Mouse (Mus musculus) cerebellum, adult (tissue): ENCODE data around the gene Rasa3.
A peak's percentile ranks its signal among the peaks of the same experiment; 100 is the strongest.

Experiments
- ATAC-seq: cut with Nextera tagmentation; 2 replicates; pipeline ENCODE4 v1.9.2; 2017; ENCODE audit warnings: mild to moderate bottlenecking, moderate library complexity, mixed read lengths; ENCODE audit not compliant: insufficient number of reproducible peaks, low FRiP score, low TSS enrichment

Gene Rasa3

GRCm38 (mm10) chr8:13624863-13625262 lies 52.5 kb downstream of the Rasa3 start:
- ATAC-seq, result peak; percentile 81

DNA sequence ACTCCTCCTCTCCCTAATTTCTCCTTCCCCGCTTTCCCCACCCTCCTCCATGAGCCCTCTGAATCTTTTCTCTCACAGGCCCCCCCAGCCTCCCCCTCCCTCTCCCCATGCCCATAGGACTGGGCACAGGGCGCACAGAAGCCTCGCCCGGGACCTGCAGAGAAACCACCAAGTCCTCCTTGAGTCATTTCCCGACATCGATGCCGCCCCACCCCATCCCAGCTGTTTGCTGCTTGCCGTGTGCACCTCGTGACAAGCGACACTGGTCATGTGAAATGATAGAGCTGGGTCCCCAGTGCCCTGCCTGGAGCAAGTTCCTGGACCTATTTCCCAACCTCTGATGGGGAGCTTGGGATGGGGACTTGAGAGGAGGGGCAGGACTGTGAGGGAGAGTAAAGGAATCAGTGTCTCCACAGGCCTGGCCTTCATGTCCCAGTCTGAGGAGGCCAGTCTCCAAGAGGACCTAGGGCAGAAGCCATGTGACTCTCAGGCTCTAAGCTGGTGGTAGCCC lies 53.4 kb downstream of the Rasa3 start:
- no peak for ATAC-seq

GRCm38 (mm10) chr8:13623038-13623750 lies 54.2 kb downstream of the Rasa3 start:
- ATAC-seq, result no peak

DNA sequence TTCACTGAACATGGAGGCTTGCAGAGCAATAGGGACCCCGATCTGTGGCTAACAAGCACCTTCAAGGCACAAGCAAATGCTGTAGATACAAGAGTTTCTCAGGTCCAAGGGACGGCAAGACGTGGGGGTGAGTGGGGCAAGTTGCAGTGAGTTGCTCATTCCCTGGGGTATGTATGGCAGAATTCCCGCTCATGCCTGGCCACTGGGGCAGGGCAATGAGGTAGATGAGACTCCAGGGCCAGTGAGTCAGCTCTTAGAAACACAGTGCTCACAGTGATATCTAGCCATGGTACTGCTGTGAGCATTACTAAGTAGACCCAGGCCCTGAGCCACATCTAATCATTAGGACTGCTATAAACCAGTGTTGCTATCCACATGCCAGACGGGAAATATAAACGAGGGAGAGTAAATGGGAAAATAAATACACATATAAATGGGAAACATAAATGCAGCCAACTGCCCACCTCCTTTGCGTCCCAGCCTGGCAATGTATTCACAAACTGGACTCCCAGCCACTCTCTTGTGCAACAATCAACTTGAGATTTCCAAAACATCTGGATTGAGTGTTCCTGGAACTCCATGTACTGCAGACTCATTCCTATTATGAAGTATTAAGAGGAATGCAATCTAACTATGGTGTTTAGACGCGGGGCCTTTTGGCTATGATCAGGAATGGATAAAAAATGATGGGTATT lies 57.0 kb downstream of the Rasa3 start:
- no peak for ATAC-seq

DNA sequence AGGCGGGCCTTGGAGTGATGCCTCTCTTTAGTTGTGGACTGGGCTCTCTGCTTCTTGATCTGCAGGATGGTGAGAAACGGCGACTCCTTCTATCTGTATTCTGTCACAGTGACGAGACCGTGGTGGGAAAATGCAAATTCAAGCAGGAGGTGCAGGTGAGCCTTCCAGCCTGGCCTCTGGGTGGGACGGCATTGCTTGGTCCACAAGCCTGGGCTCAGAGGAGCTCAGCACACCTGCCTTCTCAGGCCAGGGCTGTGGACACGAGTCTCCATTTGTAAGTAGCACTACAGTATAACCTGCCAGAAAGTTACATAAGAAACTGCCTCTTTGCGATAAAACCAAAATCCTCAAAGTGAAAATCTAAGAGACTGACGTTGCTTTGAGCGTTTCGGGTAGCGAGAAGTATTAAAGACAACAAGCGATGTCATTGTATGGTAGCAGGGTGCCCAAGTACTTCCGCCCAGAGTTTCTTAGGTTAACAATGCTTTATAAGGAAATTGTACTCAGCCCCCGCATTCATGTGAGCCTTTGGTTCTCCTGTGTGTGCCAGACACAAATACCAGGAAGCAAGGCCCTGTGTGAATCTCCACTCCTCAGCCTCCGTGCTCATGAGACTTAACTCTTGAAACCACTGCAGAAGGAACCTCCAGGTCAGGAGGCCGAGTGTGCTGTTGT lies 60.4 kb downstream of the Rasa3 start:
- ATAC-seq, result no peak

DNA sequence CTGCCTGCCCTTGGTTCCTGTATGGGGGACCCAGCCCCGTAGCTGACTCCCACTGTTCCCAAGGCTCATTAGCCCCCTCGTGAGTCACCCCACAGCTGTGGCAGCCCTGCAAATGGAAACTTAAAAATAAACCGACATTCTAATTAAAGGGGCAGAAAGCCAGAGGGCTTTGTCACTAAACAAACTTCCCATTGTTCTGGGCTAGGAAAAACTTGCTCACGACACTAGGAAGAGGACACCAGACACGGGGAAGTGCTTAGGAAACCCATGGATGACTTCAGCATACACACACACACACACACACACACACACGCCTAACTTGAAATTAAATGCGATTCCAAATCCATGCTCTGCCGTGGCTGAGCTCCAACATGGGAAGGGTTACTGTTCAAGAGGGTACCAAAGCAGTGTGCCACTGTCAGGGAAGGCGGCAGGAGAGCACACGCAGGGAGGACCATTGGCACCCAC lies 62.4 kb downstream of the Rasa3 start:
- no peak for ATAC-seq

- ATAC-seq, result no peak
Observed at GRCm38 (mm10) chr8:13614136-13614535, 63.3 kb downstream of the Rasa3 start.

DNA sequence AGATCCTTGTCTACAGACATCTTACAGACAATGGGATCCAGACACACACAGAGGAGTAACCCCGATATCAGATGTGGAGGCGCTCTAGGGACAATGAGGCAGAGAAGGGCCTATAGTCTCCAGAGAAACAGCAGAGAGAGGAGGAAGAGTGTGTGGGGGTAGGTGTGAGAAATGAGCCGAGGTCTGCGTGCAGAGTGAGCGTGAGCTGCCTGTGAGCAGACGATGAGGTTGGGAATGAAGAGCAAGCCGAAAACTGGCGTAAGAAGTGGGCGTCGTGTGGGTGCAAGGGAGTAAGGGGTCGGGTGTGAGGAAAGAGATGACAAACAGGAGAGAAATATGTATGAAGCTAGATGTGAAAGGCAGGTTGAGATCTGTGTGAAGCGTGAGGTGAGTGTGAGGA lies 65.7 kb downstream of the Rasa3 start:
- no peak for ATAC-seq

GRCm38 (mm10) chr8:13609971-13610370 lies 67.4 kb downstream of the Rasa3 start:
- ATAC-seq, result no peak; the same call in 1 of the 2 replicates

DNA sequence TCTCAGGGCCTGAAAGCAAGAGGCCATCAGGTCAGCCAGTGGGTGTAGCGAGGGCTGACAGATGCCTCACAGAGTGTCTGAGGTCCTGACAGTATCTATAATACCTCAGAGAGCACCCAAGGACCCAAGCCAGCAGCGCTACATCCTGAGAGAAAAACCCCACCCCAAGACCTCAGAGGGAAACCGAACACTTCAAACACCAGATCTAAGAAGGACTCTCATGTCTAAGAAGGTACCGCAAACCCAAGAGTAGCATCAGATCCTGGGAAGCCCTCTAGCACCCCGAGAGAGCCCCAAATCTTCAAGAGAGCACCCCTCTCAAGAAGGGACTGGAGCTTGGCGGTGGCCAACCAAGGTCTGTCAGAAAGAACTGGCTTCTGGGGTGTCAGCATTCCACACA lies 68.5 kb downstream of the Rasa3 start:
- ATAC-seq, result no peak

DNA sequence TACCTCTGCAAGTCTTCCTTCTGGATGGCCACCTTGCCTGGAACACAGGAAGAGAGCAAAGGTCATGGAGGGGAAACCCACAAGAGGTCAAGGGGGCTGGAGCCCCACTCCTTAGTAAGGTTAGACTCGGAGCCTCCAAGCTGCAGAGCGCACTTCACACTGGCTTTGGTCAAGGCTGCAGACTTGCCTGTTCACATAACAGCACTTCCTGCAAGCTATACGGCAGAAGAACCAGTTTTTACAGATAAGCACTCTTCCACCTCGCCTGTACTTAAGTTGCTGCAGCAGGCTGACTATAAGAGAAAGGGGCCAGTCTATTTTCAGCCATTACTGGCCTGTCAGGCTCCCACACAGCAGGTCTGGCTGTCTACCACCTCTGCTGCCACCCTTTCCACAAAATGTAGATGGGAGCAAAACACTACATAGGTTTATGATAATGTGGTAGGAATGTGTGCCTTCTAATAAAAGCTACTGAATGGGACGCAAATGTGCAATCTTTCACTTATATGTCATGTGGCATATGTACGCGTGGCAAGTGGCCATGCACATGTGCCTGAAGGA lies 71.4 kb downstream of the Rasa3 start:
- no peak for ATAC-seq

- ATAC-seq, result no peak
Observed at GRCm38 (mm10) chr8:13602621-13603020, 74.8 kb downstream of the Rasa3 start.

DNA sequence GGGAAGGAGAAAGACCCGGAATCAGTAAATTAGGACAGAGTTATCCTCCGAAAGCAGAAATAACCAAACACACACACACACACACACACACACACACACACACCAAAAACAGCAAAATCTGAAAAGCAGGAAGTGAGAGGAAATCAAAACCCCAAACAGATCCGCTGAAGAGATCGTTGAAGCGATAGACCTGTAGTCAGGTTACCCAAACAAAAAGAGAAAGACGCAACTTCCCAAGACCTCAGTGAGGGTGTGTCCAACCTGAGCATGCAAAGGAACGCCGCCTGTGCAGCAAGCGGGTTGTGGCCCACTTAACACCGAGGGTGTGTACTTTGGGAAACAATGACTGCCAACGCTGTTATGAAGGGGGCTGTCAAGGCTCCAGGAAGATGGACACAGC lies 76.2 kb downstream of the Rasa3 start:
- no peak for ATAC-seq

- ATAC-seq, result no peak
Observed at GRCm38 (mm10) chr8:13600716-13601115, 76.7 kb downstream of the Rasa3 start.

GRCm38 (mm10) chr8:13600204-13600603 lies 77.2 kb downstream of the Rasa3 start:
- ATAC-seq, result no peak

- ATAC-seq, result no peak
Observed at GRCm38 (mm10) chr8:13597777-13598176, 79.6 kb downstream of the Rasa3 start.

- ATAC-seq, result no peak
Observed at GRCm38 (mm10) chr8:13595861-13596260, 81.5 kb downstream of the Rasa3 start.

GRCm38 (mm10) chr8:13594884-13595323 lies 82.5 kb downstream of the Rasa3 start:
- ATAC-seq, result peak; percentile 94

- no peak for ATAC-seq
Observed at GRCm38 (mm10) chr8:13593340-13593739, 84.1 kb downstream of the Rasa3 start.

DNA sequence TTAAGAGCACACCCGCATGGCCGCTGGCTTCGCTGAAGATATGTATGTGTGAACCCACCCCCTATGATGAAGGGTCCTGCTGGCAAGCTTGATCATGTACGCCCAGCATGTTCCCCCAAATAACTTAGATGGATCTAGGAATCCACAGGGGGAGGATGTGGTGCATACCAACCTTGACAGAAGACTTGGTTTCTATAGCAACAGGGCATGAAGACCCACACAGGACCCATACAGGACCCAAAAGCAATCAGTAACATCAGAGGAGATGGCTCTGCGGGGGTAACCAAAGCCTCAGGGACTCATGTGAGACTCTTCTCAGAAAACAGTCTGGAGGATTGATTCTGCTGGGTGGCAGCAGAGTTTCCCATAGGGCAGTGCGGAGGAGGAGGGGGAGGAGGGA lies 86.2 kb downstream of the Rasa3 start:
- no peak for ATAC-seq

DNA sequence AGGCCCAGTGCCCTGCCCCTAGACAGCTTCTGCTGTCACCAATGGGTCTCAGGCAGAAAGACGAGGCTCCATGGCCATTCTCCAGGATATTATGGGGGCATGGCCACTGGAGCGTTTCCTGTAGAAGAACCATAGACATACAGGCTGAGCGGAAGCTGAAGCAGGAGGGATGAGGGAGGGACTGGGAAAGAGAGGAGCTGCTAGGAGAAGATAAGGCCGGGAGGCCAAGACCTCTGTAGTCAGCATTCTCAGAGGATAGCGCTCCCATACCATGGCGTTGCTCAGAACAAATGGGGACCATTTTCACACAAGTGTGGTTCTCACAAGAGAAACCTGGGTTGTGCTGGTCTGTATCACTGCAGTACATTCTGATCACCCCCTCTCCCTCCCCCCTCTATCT lies 88.3 kb downstream of the Rasa3 start:
- ATAC-seq, result no peak
